Mouse (Mus musculus): ENCODE data around the gene Phf2. TPM values are rescaled to one million over a fixed set of nuclear protein-coding genes. Genes with fewer than 3 reads are reported as not detected.

Phf2 gene
- polyA plus RNA-seq, 1 experiment from 2014 or later: 12.2 TPM

DNA sequence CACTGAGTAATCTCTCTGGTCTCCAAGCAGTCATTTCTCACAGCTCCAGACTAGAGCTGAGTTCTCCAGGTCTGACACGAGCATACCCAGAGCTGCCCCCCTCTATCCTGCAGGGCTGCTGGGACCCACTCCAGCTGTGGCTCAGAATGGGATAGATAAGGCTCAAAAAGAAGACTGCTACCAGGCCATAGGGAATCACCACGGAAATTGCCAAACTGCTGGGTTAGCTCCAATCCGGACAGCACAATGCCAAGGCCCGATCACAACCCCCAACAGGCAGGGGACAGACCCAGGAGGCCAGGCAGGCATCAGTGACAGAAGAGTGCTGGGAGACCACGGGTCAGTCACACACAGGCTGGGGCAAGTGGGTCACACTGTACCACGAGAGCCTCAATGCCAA, 12.9 kb downstream of the Phf2 start:
- Histone ChIP-seq H3K4me3 (ENCODE audit: low read depth, low read length) (no peak overlapping the region), H3K9ac (peak overlapping the region; percentile 13; the same call in 1 of the 2 replicates), H3K27me3 (ENCODE audit: insufficient read depth, low read length) (no peaks in the 10 kb centered on the region), H3K4me2 (0 out of 2 replicates have a peak overlapping the region, but pooled peaks have one; percentile 15), H3K27ac (ENCODE audit: low read depth) (peak overlapping the region; percentile 73), H3K4me1 (ENCODE audit: insufficient read depth) (peaks cover 17% of the 10 kb centered on the region), H3K36me3 (ENCODE audit: insufficient read depth) (no peaks in the 10 kb centered on the region), H3K9me3 (ENCODE audit: low read depth, low read length) (no peaks in the 10 kb centered on the region)
- DNase-seq (peak; percentile 57), ATAC-seq (ENCODE audit: insufficient read depth) (peak; percentile 74)
- no peak for TF ChIP-seq CTCF (IDR thresholded peaks at IDR 0.05; ENCODE audit: low read depth)
- 38% methylated on average over 6 of the region's 6 CpGs for WGBS

GRCm38 (mm10) chr13:48857246-48857932, 13.5 kb downstream of the Phf2 start:
- peak; percentile 76 for ATAC-seq (ENCODE audit: insufficient read depth)
- Histone ChIP-seq H3K4me3 (ENCODE audit: low read depth, low read length) (no peak overlapping the region), H3K9me3 (ENCODE audit: low read depth, low read length) (no peaks in the 10 kb centered on the region), H3K27me3 (ENCODE audit: insufficient read depth, low read length) (no peaks in the 10 kb centered on the region), H3K4me2 (no peak overlapping the region), H3K9ac (no peak overlapping the region), H3K27ac (ENCODE audit: low read depth) (peak overlapping the region; percentile 73), H3K36me3 (ENCODE audit: insufficient read depth) (no peaks in the 10 kb centered on the region), H3K4me1 (ENCODE audit: insufficient read depth) (peaks cover 17% of the 10 kb centered on the region)
- DNase-seq: peak; percentile 89
- 29% methylated on average over 7 of the region's 7 CpGs for WGBS
- TF ChIP-seq CTCF (IDR thresholded peaks at IDR 0.05; ENCODE audit: low read depth): no peak

DNA sequence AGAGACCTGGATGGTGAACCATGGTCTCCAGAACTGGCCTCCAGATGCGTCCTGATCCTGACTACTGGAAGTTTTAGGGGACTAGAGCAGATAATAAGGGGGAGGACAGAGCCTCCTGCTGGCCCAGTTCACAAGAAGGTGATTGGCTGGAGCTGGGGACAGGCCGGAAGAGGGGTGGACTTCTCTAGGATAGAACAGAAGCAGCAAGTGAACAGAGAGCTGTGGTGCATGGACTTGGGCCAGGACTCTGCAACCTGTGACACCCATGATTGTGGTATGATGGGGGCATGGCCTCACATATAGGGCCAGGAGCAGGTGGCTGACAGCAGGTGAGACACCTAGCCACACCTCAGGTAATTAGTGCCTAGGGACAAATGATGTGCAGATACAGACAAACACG, 17.0 kb downstream of the Phf2 start:
- H3K4me1 ChIP-seq (ENCODE audit: insufficient read depth): peaks cover 17% of the 10 kb centered on the region
- 38% methylated on average over 3 of the region's 3 CpGs for WGBS

DNA sequence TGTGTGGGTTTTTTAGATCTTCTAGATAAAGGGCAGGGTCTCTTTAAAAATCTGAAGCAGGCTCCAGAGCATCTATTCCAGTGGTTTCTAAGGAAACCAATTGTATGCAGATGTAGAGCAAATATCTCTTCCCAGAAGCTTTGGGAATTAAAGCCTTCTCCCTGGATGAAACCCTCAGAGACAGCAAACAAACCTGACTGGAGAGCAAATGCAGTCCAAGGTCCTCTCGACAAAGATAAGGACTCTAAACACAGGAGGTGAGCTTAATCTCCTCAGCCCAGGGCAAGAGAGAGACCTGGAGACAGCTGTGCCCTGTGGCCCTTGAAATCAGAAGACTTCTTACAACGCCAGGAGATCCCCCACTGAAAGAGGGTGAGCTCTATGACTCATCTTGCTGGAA, 17.4 kb downstream of the Phf2 start:
- no peak for ATAC-seq (ENCODE audit: insufficient read depth)
- H3K27ac ChIP-seq (ENCODE audit: low read depth): no peak overlapping the region
- 17% methylated on average over 2 of the region's 2 CpGs for WGBS
- H3K27me3 ChIP-seq (ENCODE audit: insufficient read depth, low read length): no peaks in the 10 kb centered on the region
- H3K36me3 ChIP-seq (ENCODE audit: insufficient read depth): peaks cover under 1% of the 10 kb centered on the region; the same call in 1 of the 2 replicates
- no peak overlapping the region for H3K4me2 ChIP-seq
- peaks cover 13% of the 10 kb centered on the region for H3K4me1 ChIP-seq (ENCODE audit: insufficient read depth)
- TF ChIP-seq CTCF (IDR thresholded peaks at IDR 0.05; ENCODE audit: low read depth): no peak
- no peak for DNase-seq
- no peaks in the 10 kb centered on the region for H3K9me3 ChIP-seq (ENCODE audit: low read depth, low read length)
- no peak overlapping the region for H3K9ac ChIP-seq
- no peak overlapping the region for H3K4me3 ChIP-seq (ENCODE audit: low read depth, low read length)

More for the DNA sequence above, 17.0 kb downstream of the Phf2 start:
- H3K4me2 ChIP-seq: no peak overlapping the region
- no peaks in the 10 kb centered on the region for H3K9me3 ChIP-seq (ENCODE audit: low read depth, low read length)
- H3K27me3 ChIP-seq (ENCODE audit: insufficient read depth, low read length): no peaks in the 10 kb centered on the region
- TF ChIP-seq CTCF (IDR thresholded peaks at IDR 0.05; ENCODE audit: low read depth): no peak
- H3K36me3 ChIP-seq (ENCODE audit: insufficient read depth): no peaks in the 10 kb centered on the region
- H3K27ac ChIP-seq (ENCODE audit: low read depth): no peak overlapping the region
- DNase-seq: no peak
- H3K4me3 ChIP-seq (ENCODE audit: low read depth, low read length): no peak overlapping the region
- no peak overlapping the region for H3K9ac ChIP-seq
- ATAC-seq (ENCODE audit: insufficient read depth): no peak

DNA sequence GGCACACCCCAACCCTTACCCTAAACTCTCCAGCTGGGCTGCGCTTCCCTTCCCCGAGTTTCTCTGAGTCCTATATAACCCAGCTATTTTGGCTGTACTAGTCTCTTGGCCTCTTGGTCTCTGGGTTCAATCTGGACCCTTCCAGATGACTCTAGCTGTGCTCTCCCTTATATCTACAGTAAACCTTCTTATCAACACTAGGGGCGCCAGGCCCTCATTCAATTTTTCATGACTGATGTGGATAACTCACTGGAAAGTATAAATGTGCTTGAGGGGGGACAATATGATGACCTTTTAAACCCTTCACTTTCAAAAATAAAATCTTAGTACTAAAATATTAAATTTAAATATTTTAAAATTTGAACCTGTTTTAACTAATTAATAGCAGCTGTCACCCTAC, 18.1 kb downstream of the Phf2 start:
- H3K27ac ChIP-seq (ENCODE audit: low read depth): no peak overlapping the region
- DNase-seq: peak; percentile 44
- H3K4me1 ChIP-seq (ENCODE audit: insufficient read depth): peaks cover 7% of the 10 kb centered on the region; the same call in 1 of the 2 replicates
- H3K9ac ChIP-seq: no peak overlapping the region
- WGBS: 45% methylated on average over 3 of the region's 3 CpGs
- no peak for ATAC-seq (ENCODE audit: insufficient read depth)
- TF ChIP-seq CTCF (IDR thresholded peaks at IDR 0.05; ENCODE audit: low read depth): peak; percentile 48
- no peak overlapping the region for H3K4me3 ChIP-seq (ENCODE audit: low read depth, low read length)
- H3K9me3 ChIP-seq (ENCODE audit: low read depth, low read length): no peaks in the 10 kb centered on the region
- peaks cover 4% of the 10 kb centered on the region; the same call in 1 of the 2 replicates for H3K36me3 ChIP-seq (ENCODE audit: insufficient read depth)
- no peak overlapping the region for H3K4me2 ChIP-seq
- no peaks in the 10 kb centered on the region for H3K27me3 ChIP-seq (ENCODE audit: insufficient read depth, low read length)

- peaks cover 7% of the 10 kb centered on the region; the same call in 1 of the 2 replicates for H3K4me1 ChIP-seq (ENCODE audit: insufficient read depth)
- DNase-seq: no peak
These were observed 19.2 kb downstream of the Phf2 start for GRCm38 (mm10) chr13:48851719-48852118.

DNA sequence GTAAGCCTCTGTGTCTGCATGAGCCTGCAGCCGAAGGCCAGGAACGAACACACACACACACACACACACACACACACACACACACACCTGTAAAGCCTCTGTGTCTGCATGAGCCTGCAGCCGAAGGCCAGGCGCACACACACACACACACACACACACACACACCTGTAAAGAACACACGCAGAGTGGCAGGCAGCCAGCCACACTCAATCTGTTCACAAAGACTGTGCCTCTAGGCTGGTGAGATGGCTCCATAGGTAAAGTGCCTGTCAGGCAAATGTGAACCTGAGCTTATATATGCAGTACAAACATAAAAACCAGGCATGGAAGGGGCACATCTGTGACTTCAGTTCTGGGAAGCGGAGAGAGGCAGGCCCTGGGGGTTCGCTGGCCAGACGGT, 20.1 kb downstream of the Phf2 start:
- Histone ChIP-seq H3K27ac (ENCODE audit: low read depth) (no peak overlapping the region), H3K9me3 (ENCODE audit: low read depth, low read length) (no peaks in the 10 kb centered on the region), H3K9ac (no peak overlapping the region), H3K4me3 (ENCODE audit: low read depth, low read length) (no peak overlapping the region), H3K27me3 (ENCODE audit: insufficient read depth, low read length) (no peaks in the 10 kb centered on the region), H3K4me1 (ENCODE audit: insufficient read depth) (peaks cover 7% of the 10 kb centered on the region; the same call in 1 of the 2 replicates), H3K36me3 (ENCODE audit: insufficient read depth) (peaks cover 4% of the 10 kb centered on the region; the same call in 1 of the 2 replicates), H3K4me2 (no peak overlapping the region)
- TF ChIP-seq CTCF (IDR thresholded peaks at IDR 0.05; ENCODE audit: low read depth): no peak
- ATAC-seq (ENCODE audit: insufficient read depth) (no peak), DNase-seq (no peak)
- 69% methylated on average over 8 of the region's 8 CpGs for WGBS

More at GRCm38 (mm10) chr13:48851719-48852118, 19.2 kb downstream of the Phf2 start:
- H3K4me3 ChIP-seq (ENCODE audit: low read depth, low read length): no peak overlapping the region
- no peak overlapping the region for H3K4me2 ChIP-seq
- H3K9me3 ChIP-seq (ENCODE audit: low read depth, low read length): no peaks in the 10 kb centered on the region
- H3K9ac ChIP-seq: no peak overlapping the region
- H3K27ac ChIP-seq (ENCODE audit: low read depth): no peak overlapping the region
- WGBS: 64% methylated on average over 5 of the region's 5 CpGs
- no peaks in the 10 kb centered on the region for H3K27me3 ChIP-seq (ENCODE audit: insufficient read depth, low read length)
- peaks cover 4% of the 10 kb centered on the region; the same call in 1 of the 2 replicates for H3K36me3 ChIP-seq (ENCODE audit: insufficient read depth)
- ATAC-seq (ENCODE audit: insufficient read depth): no peak
- no peak for TF ChIP-seq CTCF (IDR thresholded peaks at IDR 0.05; ENCODE audit: low read depth)
